Mouse (Mus musculus) midbrain, postnatal 0 days (tissue): ENCODE data around the gene Oxtr. TPM values are rescaled to one million over a fixed set of nuclear protein-coding genes. Genes with fewer than 3 reads are reported as not detected.

ENCODE experiments used
- ATAC-seq: fragments of 200-750 bp; cut with Nextera tagmentation; 2 replicates; pipeline ENCODE4 v1.8.0; 2017; ENCODE audit warnings: moderate number of reproducible peaks, mild to moderate bottlenecking, moderate TSS enrichment, moderate library complexity; ENCODE audit not compliant: low FRiP score
- DNase-seq: peaks from one replicate; pipeline ENCODE4 v3.0.0-alpha.2; 2015; ENCODE audit warnings: low spot score
- H3K27ac ChIP-seq: fragments of 300-500 bp; sonication (generic); 2 replicates; pipeline ENCODE4 v1.5.1; 2014; ENCODE audit warnings: low read depth, mild to moderate bottlenecking, low read length, mixed read lengths
- H3K27me3 ChIP-seq: fragments of 300-500 bp; sonication (generic); 2 replicates; pipeline ENCODE4 v1.6.1; 2014; ENCODE audit warnings: low read length, control low read depth, mixed read lengths; ENCODE audit not compliant: insufficient read depth
- H3K36me3 ChIP-seq: fragments of 300-500 bp; sonication (generic); 2 replicates; pipeline ENCODE4 v1.6.1; 2014; ENCODE audit warnings: low read length, control low read depth, mixed read lengths; ENCODE audit not compliant: insufficient read depth
- H3K4me1 ChIP-seq: fragments of 300-500 bp; sonication (generic); 2 replicates; pipeline ENCODE4 v1.6.1; 2014; ENCODE audit warnings: mild to moderate bottlenecking, control low read depth, antibody characterized with exemption, low read length, mixed read lengths; ENCODE audit not compliant: insufficient read depth
- H3K4me2 ChIP-seq: fragments of 300-500 bp; sonication (generic); 2 replicates; pipeline ENCODE4 v1.6.1; 2014; ENCODE audit warnings: low read depth, mild to moderate bottlenecking, low read length, mixed read lengths; ENCODE audit not compliant: poor library complexity, severe bottlenecking
- H3K4me3 ChIP-seq: fragments of 300-500 bp; sonication (generic); 2 replicates; pipeline ENCODE4 v1.5.1; 2014; ENCODE audit warnings: low read depth, mild to moderate bottlenecking, low read length, moderate library complexity
- H3K9ac ChIP-seq: fragments of 300-500 bp; sonication (generic); replicated peaks from 2 replicates; pipeline ENCODE4 v1.6.1; 2014; ENCODE audit warnings: mild to moderate bottlenecking, low read length, moderate library complexity, mixed read lengths; ENCODE audit not compliant: poor library complexity, severe bottlenecking
- H3K9me3 ChIP-seq: fragments of 300-500 bp; sonication (generic); 2 replicates; pipeline ENCODE4 v1.6.1; 2016; ENCODE audit warnings: low read length, control low read depth
- CTCF ChIP-seq: IDR thresholded peaks from 2 replicates; pipeline ENCODE4 v1.5.1; 2016; ENCODE audit warnings: antibody characterized with exemption, mild to moderate bottlenecking
- WGBS: fragments of 180-500 bp; shearing (Covaris S2); extraction: QIAGEN DNeasy Blood & Tissue Kit; methylation state at CpG from one replicate; pipeline ENCODE4 v1.1.7; 2014; 5-methylcytosine and 5-hydroxymethylcytosine counted together
- polyA plus RNA-seq: library from polyadenylated mRNA; unstranded; fragments of >200 nt; fragmentation: Nextera tagmentation; extraction: Ambion mirVana; gene quantifications from 2 replicates; pipeline ENCODE4 v1.2.1, GENCODE M21; 2015
- total RNA-seq: library from RNA; depleted of rRNA; stranded (reverse); fragments of >200 nt; gene quantifications from 2 replicates; pipeline ENCODE4 v1.2.3, GENCODE M21; 2014

Gene Oxtr
- total and polyA plus RNA-seq, 2 experiments from 2014 or later = 2.9 to 4.9 TPM

GRCm38 (mm10) chr6:112498716-112499115 lies 9.0 kb upstream of the Oxtr start:
- Histone ChIP-seq H3K36me3 (no peaks in the 10 kb centered on the region), H3K27me3 (no peaks in the 10 kb centered on the region), H3K4me3 (no peak overlapping the region), H3K27ac (no peak overlapping the region), H3K9ac (no peak overlapping the region), H3K4me2 (no peak overlapping the region), H3K4me1 (no peaks in the 10 kb centered on the region), H3K9me3 (no peaks in the 10 kb centered on the region)
- WGBS = 89% methylated on average over 3 of the region's 3 CpGs
- no peak for TF ChIP-seq CTCF
- ATAC-seq (no peak), DNase-seq (no peak)

DNA sequence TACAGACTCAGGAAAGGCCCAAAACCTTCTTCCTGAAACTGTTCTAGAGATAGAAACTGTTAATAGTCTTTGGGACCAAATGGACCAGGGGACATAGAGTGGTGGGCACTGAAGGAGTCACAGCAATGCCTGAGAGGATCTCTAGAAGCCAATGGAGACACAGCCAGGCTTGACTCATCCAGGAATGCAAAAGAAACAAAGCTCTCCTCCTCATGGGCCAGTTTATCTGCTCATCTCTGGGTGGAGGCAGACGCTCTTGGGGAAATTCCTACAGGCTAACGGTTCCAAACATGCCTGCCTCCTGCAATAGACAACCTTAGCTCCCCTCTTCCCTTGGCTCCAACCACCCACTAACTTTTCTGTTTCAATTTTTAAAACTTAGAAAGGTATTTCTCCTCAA lies 7.7 kb upstream of the Oxtr start:
- Histone ChIP-seq H3K27me3 (no peaks in the 10 kb centered on the region), H3K36me3 (no peaks in the 10 kb centered on the region), H3K4me1 (no peaks in the 10 kb centered on the region), H3K4me2 (no peak overlapping the region), H3K4me3 (no peak overlapping the region), H3K27ac (no peak overlapping the region), H3K9ac (no peak overlapping the region), H3K9me3 (no peaks in the 10 kb centered on the region)
- WGBS = 85% methylated on average over 2 of the region's 2 CpGs
- ATAC-seq (no peak), DNase-seq (no peak)
- TF ChIP-seq CTCF = no peak

GRCm38 (mm10) chr6:112496291-112497060 lies 6.7 kb upstream of the Oxtr start:
- DNase-seq (no peak), ATAC-seq (no peak)
- H3K4me1 ChIP-seq = no peaks in the 10 kb centered on the region
- WGBS = 50% methylated on average over 8 of the region's 8 CpGs
- H3K27ac ChIP-seq = no peak overlapping the region
- no peaks in the 10 kb centered on the region for H3K36me3 ChIP-seq
- no peak overlapping the region for H3K4me3 ChIP-seq
- H3K4me2 ChIP-seq = no peak overlapping the region
- no peaks in the 10 kb centered on the region for H3K9me3 ChIP-seq
- no peak overlapping the region for H3K9ac ChIP-seq
- no peak for TF ChIP-seq CTCF
- H3K27me3 ChIP-seq = peaks cover 4% of the 10 kb centered on the region; the same call in 1 of the 2 replicates

DNA sequence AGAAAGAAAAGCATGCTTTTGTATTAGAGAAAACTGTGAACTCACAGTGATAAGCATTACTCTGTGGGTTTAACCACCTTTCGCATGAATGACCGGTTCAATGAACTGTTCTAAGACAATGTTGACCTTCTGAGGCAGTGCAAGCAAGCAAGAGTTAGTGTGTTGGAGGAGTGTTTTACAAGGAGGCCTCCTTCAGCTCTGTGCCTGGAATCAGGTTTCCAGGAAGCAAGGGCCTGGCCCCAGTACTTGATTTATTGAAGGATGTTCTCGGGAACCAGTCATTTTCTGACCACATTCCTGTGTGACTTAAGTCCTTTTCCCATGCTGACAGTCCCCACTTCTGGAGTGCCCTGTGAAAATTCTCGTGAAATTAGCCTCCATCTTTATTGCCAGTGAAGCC lies 5.5 kb upstream of the Oxtr start:
- H3K4me1 ChIP-seq = no peaks in the 10 kb centered on the region; the same call in 1 of the 2 replicates
- no peaks in the 10 kb centered on the region for H3K36me3 ChIP-seq
- no peak overlapping the region for H3K4me2 ChIP-seq
- no peak for TF ChIP-seq CTCF
- peaks cover 9% of the 10 kb centered on the region for H3K27me3 ChIP-seq
- no peak overlapping the region for H3K27ac ChIP-seq
- no peak for DNase-seq
- 68% methylated on average over 4 of the region's 4 CpGs for whole genome bisulfite sequencing
- ATAC-seq = no peak
- no peak overlapping the region for H3K9ac ChIP-seq
- no peak overlapping the region for H3K4me3 ChIP-seq
- H3K9me3 ChIP-seq = no peaks in the 10 kb centered on the region

DNA sequence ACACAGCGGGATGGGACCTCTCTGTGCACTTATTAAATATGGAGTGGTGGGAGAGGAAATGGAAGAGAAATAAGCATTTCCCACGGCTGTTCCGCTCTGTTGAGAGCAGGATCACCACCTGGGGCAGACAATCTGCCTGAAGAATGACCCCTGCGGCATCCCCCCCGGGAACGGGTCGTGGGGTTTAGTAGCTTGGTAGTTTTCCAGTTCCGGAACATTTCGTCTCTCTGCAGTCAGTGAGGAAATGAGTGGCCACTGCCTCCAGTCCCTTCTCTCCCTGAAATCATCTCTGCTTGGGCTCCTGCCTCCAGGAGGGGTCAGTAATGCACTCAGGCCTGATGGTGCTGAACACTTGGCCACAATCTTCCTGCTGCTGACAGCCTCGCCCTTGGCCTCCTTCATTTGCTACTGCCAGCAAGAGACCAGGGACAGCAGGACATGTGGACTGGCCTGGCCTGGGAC lies 4.9 kb upstream of the Oxtr start:
- no peak for DNase-seq
- Histone ChIP-seq H3K4me3 (no peak overlapping the region), H3K36me3 (no peaks in the 10 kb centered on the region), H3K9me3 (no peaks in the 10 kb centered on the region), H3K9ac (no peak overlapping the region), H3K4me1 (no peaks in the 10 kb centered on the region; the same call in 1 of the 2 replicates), H3K27me3 (peaks cover 15% of the 10 kb centered on the region), H3K27ac (no peak overlapping the region), H3K4me2 (no peak overlapping the region)
- TF ChIP-seq CTCF = peak; percentile 49
- ATAC-seq = no peak
- 45% methylated on average over 10 of the region's 10 CpGs for WGBS

GRCm38 (mm10) chr6:112493371-112493770 lies 3.6 kb upstream of the Oxtr start:
- Histone ChIP-seq H3K4me1 (peaks cover 5% of the 10 kb centered on the region), H3K9me3 (no peaks in the 10 kb centered on the region), H3K36me3 (no peaks in the 10 kb centered on the region), H3K4me2 (no peak overlapping the region), H3K4me3 (no peak overlapping the region), H3K9ac (no peak overlapping the region), H3K27ac (no peak overlapping the region), H3K27me3 (peaks cover 28% of the 10 kb centered on the region)
- no peak for TF ChIP-seq CTCF
- ATAC-seq (no peak), DNase-seq (no peak)
- WGBS = 88% methylated on average over 9 of the region's 9 CpGs
